Mouse (Mus musculus) lung, embryonic 15.5 days (tissue): ENCODE results near the gene Slc1a2. TPM values are rescaled to one million over a fixed set of nuclear protein-coding genes. Genes with fewer than 3 reads are reported as not detected.

ENCODE experiments used
- ATAC-seq: fragments of 200-750 bp; cut with Nextera tagmentation; 2 replicates; pipeline ENCODE4 v1.8.0; 2017; ENCODE audit warnings: moderate number of reproducible peaks, borderline replicate concordance; ENCODE audit not compliant: low FRiP score, low TSS enrichment; ENCODE audit errors: extremely low read depth
- H3K27ac ChIP-seq: fragments of 300-500 bp; sonication (generic); 2 replicates; pipeline ENCODE4 v1.5.1; 2015; ENCODE audit warnings: moderate library complexity, mild to moderate bottlenecking, inconsistent platforms
- H3K27me3 ChIP-seq: fragments of 300-500 bp; sonication (generic); 2 replicates; pipeline ENCODE4 v1.6.1; 2015; ENCODE audit warnings: inconsistent platforms
- H3K36me3 ChIP-seq: fragments of 300-500 bp; sonication (generic); 2 replicates; pipeline ENCODE4 v1.6.1; 2015; ENCODE audit warnings: inconsistent platforms
- H3K4me1 ChIP-seq: fragments of 300-500 bp; sonication (generic); 2 replicates; pipeline ENCODE4 v1.6.1; 2015; ENCODE audit warnings: inconsistent platforms
- H3K4me2 ChIP-seq: fragments of 300-500 bp; sonication (generic); 2 replicates; pipeline ENCODE4 v1.6.1; 2015; ENCODE audit warnings: inconsistent platforms, mild to moderate bottlenecking, moderate library complexity
- H3K4me3 ChIP-seq: fragments of 300-500 bp; sonication (generic); 2 replicates; pipeline ENCODE4 v1.5.1; 2015; ENCODE audit warnings: mild to moderate bottlenecking, inconsistent platforms
- H3K9ac ChIP-seq: fragments of 300-500 bp; sonication (generic); 2 replicates; pipeline ENCODE4 v1.6.1; 2015; ENCODE audit warnings: inconsistent platforms
- H3K9me3 ChIP-seq: fragments of 300-500 bp; sonication (generic); 2 replicates; pipeline ENCODE4 v1.6.1; 2016; ENCODE audit warnings: inconsistent platforms
- WGBS: fragments of 180-500 bp; shearing (Covaris S2); methylation state at CpG from one replicate; pipeline ENCODE4 v1.1.7; 2015; 5-methylcytosine and 5-hydroxymethylcytosine counted together
- polyA plus RNA-seq: library from polyadenylated mRNA; unstranded; fragments of >200 nt; fragmentation: Nextera tagmentation; extraction: Ambion mirVana; gene quantifications from 2 replicates; pipeline ENCODE4 v1.2.1, GENCODE M21; 2015

The Slc1a2 gene
- polyA plus RNA-seq, 1 experiment from 2014 or later = 0.51 TPM

DNA sequence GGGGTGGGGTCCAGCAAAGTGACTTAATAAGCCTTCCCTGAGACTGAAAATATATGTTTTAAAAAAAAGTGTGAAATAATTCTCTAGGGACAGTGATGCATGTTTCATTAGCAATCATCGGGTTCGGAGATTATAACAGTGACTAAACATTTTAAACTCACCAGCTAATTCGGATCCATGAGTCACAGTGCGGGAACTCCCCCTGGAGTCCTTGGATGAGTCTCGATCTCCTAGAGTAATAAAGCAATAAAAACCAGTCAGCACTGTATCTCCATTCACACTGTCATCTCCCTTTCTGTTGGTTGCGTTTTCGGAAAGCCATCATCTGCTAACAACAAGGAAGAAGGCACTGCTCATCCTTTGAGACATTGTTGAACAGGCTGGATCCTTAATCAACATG, 169.9 kb downstream of the Slc1a2 start:
- H3K4me3 ChIP-seq = no peak overlapping the region
- WGBS = 88% methylated on average over 7 of the region's 7 CpGs

GRCm38 (mm10) chr2:102829201-102829600, 170.7 kb downstream of the Slc1a2 start:
- no peaks in the 10 kb centered on the region for H3K27me3 ChIP-seq
- no peak for ATAC-seq

More for the DNA sequence above, 169.9 kb downstream of the Slc1a2 start:
- H3K4me1 ChIP-seq = no peaks in the 10 kb centered on the region
- no peaks in the 10 kb centered on the region for H3K27me3 ChIP-seq
- H3K36me3 ChIP-seq = peaks cover 23% of the 10 kb centered on the region
- H3K27ac ChIP-seq = no peak overlapping the region
- no peak overlapping the region for H3K4me2 ChIP-seq
- H3K9ac ChIP-seq = no peak overlapping the region
- no peaks in the 10 kb centered on the region for H3K9me3 ChIP-seq
- no peak for ATAC-seq

GRCm38 (mm10) chr2:102831547-102831946, 173.1 kb downstream of the Slc1a2 start:
- H3K36me3 ChIP-seq = peaks cover 15% of the 10 kb centered on the region; the same call in 1 of the 2 replicates
- H3K9me3 ChIP-seq = no peaks in the 10 kb centered on the region
- no peaks in the 10 kb centered on the region for H3K27me3 ChIP-seq
- no peak overlapping the region for H3K9ac ChIP-seq
- H3K4me3 ChIP-seq = no peak overlapping the region
- H3K27ac ChIP-seq = no peak overlapping the region
- H3K4me2 ChIP-seq = no peak overlapping the region
- H3K4me1 ChIP-seq = no peaks in the 10 kb centered on the region
- ATAC-seq = no peak

More at GRCm38 (mm10) chr2:102829201-102829600, 170.7 kb downstream of the Slc1a2 start:
- Histone ChIP-seq H3K4me3 (no peak overlapping the region), H3K9me3 (no peaks in the 10 kb centered on the region), H3K36me3 (peaks cover 20% of the 10 kb centered on the region), H3K9ac (no peak overlapping the region), H3K27ac (no peak overlapping the region), H3K4me2 (no peak overlapping the region), H3K4me1 (no peaks in the 10 kb centered on the region)
- 85% methylated on average over 3 of the region's 3 CpGs for WGBS

GRCm38 (mm10) chr2:102838179-102838578, 179.7 kb downstream of the Slc1a2 start:
- no peak for ATAC-seq
- H3K27me3 ChIP-seq = no peaks in the 10 kb centered on the region
- WGBS = 88% methylated on average over 7 of the region's 7 CpGs

More at GRCm38 (mm10) chr2:102838179-102838578, 179.7 kb downstream of the Slc1a2 start:
- Histone ChIP-seq H3K4me2 (no peak overlapping the region), H3K4me3 (no peak overlapping the region), H3K36me3 (peaks cover 9% of the 10 kb centered on the region; the same call in 1 of the 2 replicates), H3K4me1 (no peaks in the 10 kb centered on the region), H3K9ac (no peak overlapping the region), H3K27ac (no peak overlapping the region), H3K9me3 (no peaks in the 10 kb centered on the region)

Other genes starting within 250 kb of the Slc1a2 start
- 5.3 and 6.6 TPM in 2 replicates for gene Fjx1, start 206.2 kb upstream of the Slc1a2 start, polyA plus RNA-seq
- gene Pamr1, start 108.6 kb upstream of the Slc1a2 start, polyA plus RNA-seq = 16.6 and 17.4 TPM in 2 replicates
- 30.0 and 30.9 TPM in 2 replicates for gene Cd44, start 243.0 kb downstream of the Slc1a2 start, polyA plus RNA-seq